Mouse (Mus musculus): ENCODE measurements around the gene Slc6a16. TPM values are rescaled to one million over a fixed set of nuclear protein-coding genes. Genes with fewer than 3 reads are reported as not detected.

Slc6a16 gene
- polyA plus RNA-seq, 1 experiment from 2014 or later: not detected

DNA sequence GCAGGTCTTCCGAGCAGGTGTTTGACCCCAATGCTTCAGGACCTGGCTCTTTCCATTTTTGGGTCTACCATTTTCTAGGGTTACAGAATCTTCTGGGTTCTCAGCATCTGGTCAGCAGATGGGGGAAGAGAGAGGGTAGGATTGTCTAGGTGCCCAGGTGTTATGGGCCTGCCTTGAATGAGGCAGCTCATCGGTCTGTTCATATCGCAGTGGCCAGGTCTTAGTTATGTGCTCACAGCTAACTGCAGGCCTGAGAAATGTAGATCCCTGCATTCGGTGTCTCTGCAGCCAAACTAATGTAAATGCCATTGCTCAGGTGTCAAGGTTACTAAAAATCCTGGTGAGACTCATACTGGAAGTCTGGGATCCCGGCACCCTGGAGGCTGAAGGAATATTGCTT is 14.5 kb upstream of the Slc6a16 start:
- Histone ChIP-seq H3K27ac (no peak overlapping the region), H3K4me3 (replicated peaks) (no peak overlapping the region)

GRCm38 (mm10) chr7:45228548-45228947 is 12.3 kb upstream of the Slc6a16 start:
- H3K4me1 ChIP-seq (replicated peaks): peaks cover 1% of the 10 kb centered on the region
- no peak overlapping the region for H3K4me2 ChIP-seq (replicated peaks)
- no peak overlapping the region for H3K27ac ChIP-seq
- no peaks in the 10 kb centered on the region for H3K27me3 ChIP-seq (replicated peaks)
- no peaks in the 10 kb centered on the region for H3K9me3 ChIP-seq
- H3K36me3 ChIP-seq: peaks cover 29% of the 10 kb centered on the region
- no peak overlapping the region for H3K4me3 ChIP-seq (replicated peaks)
- WGBS: 95% methylated on average over 18 of the region's 18 CpGs
- ATAC-seq: no peak
- no peak overlapping the region for H3K9ac ChIP-seq

More for the DNA sequence above, 14.5 kb upstream of the Slc6a16 start:
- H3K4me2 ChIP-seq (replicated peaks): no peak overlapping the region
- H3K9me3 ChIP-seq: no peaks in the 10 kb centered on the region
- no peaks in the 10 kb centered on the region for H3K27me3 ChIP-seq (replicated peaks)
- H3K4me1 ChIP-seq (replicated peaks): no peaks in the 10 kb centered on the region
- H3K36me3 ChIP-seq: peaks cover 40% of the 10 kb centered on the region
- no peak for ATAC-seq
- no peak overlapping the region for H3K9ac ChIP-seq
- WGBS: 94% methylated on average over 5 of the region's 5 CpGs

- peaks cover 27% of the 10 kb centered on the region for H3K36me3 ChIP-seq
- no peak overlapping the region for H3K4me2 ChIP-seq (replicated peaks)
- no peaks in the 10 kb centered on the region for H3K9me3 ChIP-seq
- no peak overlapping the region for H3K4me3 ChIP-seq (replicated peaks)
- H3K27ac ChIP-seq: no peak overlapping the region
- no peaks in the 10 kb centered on the region for H3K27me3 ChIP-seq (replicated peaks)
- no peak for ATAC-seq
- H3K9ac ChIP-seq: no peak overlapping the region
- H3K4me1 ChIP-seq (replicated peaks): peaks cover 6% of the 10 kb centered on the region
- 90% methylated on average over 8 of the region's 8 CpGs for WGBS
These were observed 11.8 kb upstream of the Slc6a16 start for GRCm38 (mm10) chr7:45229046-45229445.

DNA sequence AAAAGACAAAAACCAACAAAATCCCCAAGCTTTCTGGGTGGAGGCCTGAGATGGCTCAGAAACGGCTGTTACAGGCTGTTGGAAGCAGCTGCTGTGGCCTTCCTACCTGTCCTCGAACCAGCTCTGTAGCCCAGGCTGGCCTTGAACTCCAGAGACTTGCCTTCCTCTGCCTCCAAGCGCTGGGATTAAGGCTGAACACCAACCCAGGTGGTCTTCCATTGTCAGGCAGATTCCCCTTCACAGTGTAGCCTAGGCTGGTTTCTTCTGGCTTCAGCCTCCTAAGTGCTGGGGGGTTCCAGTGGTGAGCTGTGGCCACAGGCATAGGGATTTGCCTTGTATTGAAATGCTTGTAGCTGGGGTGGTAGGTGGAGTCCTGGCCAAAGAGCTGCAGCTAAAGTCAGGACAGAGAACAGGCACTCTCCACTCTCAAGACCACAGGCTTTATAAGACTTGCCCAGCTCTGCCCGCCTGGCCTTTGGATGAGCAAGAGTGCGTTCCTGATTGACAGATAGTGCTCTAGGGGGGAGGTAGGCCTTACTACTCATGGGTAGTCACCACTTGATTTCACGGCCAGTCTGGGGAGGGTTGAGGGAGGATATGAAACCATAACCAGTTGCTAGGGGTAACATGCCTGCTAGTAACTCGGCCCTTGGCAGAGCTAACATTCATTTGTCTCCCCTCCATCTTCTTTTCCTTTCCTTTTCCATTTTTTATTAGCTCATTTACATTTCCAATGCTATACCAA is 11.3 kb upstream of the Slc6a16 start:
- Histone ChIP-seq H3K27me3 (replicated peaks) (no peaks in the 10 kb centered on the region), H3K36me3 (peaks cover 27% of the 10 kb centered on the region)
- 80% methylated on average over 7 of the region's 7 CpGs for WGBS

GRCm38 (mm10) chr7:45231192-45231591 is 9.7 kb upstream of the Slc6a16 start:
- Histone ChIP-seq H3K4me1 (replicated peaks) (peaks cover 21% of the 10 kb centered on the region), H3K36me3 (peaks cover 18% of the 10 kb centered on the region), H3K27me3 (replicated peaks) (no peaks in the 10 kb centered on the region), H3K9ac (no peak overlapping the region), H3K4me3 (replicated peaks) (no peak overlapping the region), H3K4me2 (replicated peaks) (no peak overlapping the region), H3K9me3 (no peaks in the 10 kb centered on the region), H3K27ac (no peak overlapping the region)
- 84% methylated on average over 12 of the region's 12 CpGs for WGBS
- no peak for ATAC-seq

More for the DNA sequence above, 11.3 kb upstream of the Slc6a16 start:
- Histone ChIP-seq H3K4me3 (replicated peaks) (no peak overlapping the region), H3K9ac (no peak overlapping the region), H3K4me1 (replicated peaks) (peaks cover 12% of the 10 kb centered on the region), H3K9me3 (no peaks in the 10 kb centered on the region), H3K4me2 (replicated peaks) (no peak overlapping the region), H3K27ac (no peak overlapping the region)
- no peak for ATAC-seq

DNA sequence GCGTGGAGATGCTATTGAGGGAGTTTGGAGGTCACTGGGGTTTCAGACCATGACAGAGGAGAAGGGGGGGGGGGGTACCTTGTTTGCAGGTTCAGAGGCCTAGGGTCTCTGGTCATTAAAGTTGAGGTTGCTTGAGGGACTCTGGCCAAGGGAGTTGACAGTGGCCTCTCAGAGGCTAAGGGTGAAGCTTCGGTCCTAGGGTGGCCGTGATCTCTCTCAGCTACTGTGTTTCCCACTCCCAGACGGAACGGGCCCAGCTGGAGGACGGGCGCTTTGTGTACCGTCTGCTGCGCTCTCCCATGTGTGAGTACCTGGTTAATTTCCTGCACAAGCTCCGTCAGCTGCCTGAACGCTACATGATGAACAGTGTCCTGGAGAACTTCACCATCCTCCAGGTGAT is 8.9 kb upstream of the Slc6a16 start:
- no peak overlapping the region for H3K4me3 ChIP-seq (replicated peaks)
- no peaks in the 10 kb centered on the region for H3K9me3 ChIP-seq
- no peaks in the 10 kb centered on the region for H3K27me3 ChIP-seq (replicated peaks)
- ATAC-seq: no peak
- H3K9ac ChIP-seq: no peak overlapping the region
- H3K4me2 ChIP-seq (replicated peaks): no peak overlapping the region
- peaks cover 18% of the 10 kb centered on the region for H3K36me3 ChIP-seq
- H3K4me1 ChIP-seq (replicated peaks): peaks cover 21% of the 10 kb centered on the region
- WGBS: 79% methylated on average over 11 of the region's 11 CpGs
- H3K27ac ChIP-seq: no peak overlapping the region

- Histone ChIP-seq H3K4me2 (replicated peaks) (no peak overlapping the region), H3K4me1 (replicated peaks) (peaks cover 21% of the 10 kb centered on the region), H3K4me3 (replicated peaks) (no peak overlapping the region), H3K36me3 (peaks cover 18% of the 10 kb centered on the region), H3K27me3 (replicated peaks) (no peaks in the 10 kb centered on the region), H3K9me3 (no peaks in the 10 kb centered on the region), H3K9ac (no peak overlapping the region), H3K27ac (no peak overlapping the region)
- WGBS: 67% methylated on average over 13 of the region's 13 CpGs
- no peak for ATAC-seq
These were observed 8.0 kb upstream of the Slc6a16 start for GRCm38 (mm10) chr7:45232716-45233465.

GRCm38 (mm10) chr7:45233580-45234332 is 7.1 kb upstream of the Slc6a16 start:
- H3K36me3 ChIP-seq: peaks cover 14% of the 10 kb centered on the region
- 0 out of 2 replicates have a peak, but pooled peaks have one; percentile 1 for ATAC-seq
- peak overlapping the region; percentile 26; the same call in 1 of the 2 replicates for H3K9ac ChIP-seq
- H3K4me1 ChIP-seq (replicated peaks): peaks cover 21% of the 10 kb centered on the region
- H3K4me2 ChIP-seq (replicated peaks): peak overlapping the region; percentile 61
- H3K27ac ChIP-seq: 0 out of 2 replicates have a peak overlapping the region, but pooled peaks have one; percentile 34
- H3K9me3 ChIP-seq: no peaks in the 10 kb centered on the region
- WGBS: 35% methylated on average over 20 of the region's 20 CpGs
- H3K4me3 ChIP-seq (replicated peaks): no peak overlapping the region
- H3K27me3 ChIP-seq (replicated peaks): 0 out of 2 replicates have a peak, but pooled peaks cover 1% of the 10 kb centered on the region

GRCm38 (mm10) chr7:45234333-45234841 is 6.5 kb upstream of the Slc6a16 start:
- H3K9me3 ChIP-seq: no peaks in the 10 kb centered on the region
- H3K4me2 ChIP-seq (replicated peaks): peak overlapping the region; percentile 61
- ATAC-seq: peak; percentile 24
- WGBS: 15% methylated on average over 29 of the region's 29 CpGs
- peak overlapping the region; percentile 26; the same call in 1 of the 2 replicates for H3K9ac ChIP-seq
- H3K36me3 ChIP-seq: peaks cover 9% of the 10 kb centered on the region
- H3K4me3 ChIP-seq (replicated peaks): peak overlapping the region; percentile 15; the same call in 1 of the 2 replicates
- peaks cover 21% of the 10 kb centered on the region for H3K4me1 ChIP-seq (replicated peaks)
- peak overlapping the region; percentile 34; the same call in 1 of the 2 replicates for H3K27ac ChIP-seq
- 0 out of 2 replicates have a peak, but pooled peaks cover 5% of the 10 kb centered on the region for H3K27me3 ChIP-seq (replicated peaks)

- H3K4me3 ChIP-seq (replicated peaks): peak overlapping the region; percentile 15
- peak overlapping the region; percentile 61 for H3K4me2 ChIP-seq (replicated peaks)
- peaks cover 5% of the 10 kb centered on the region; the same call in 1 of the 2 replicates for H3K36me3 ChIP-seq
- ATAC-seq: peak; percentile 77
- H3K4me1 ChIP-seq (replicated peaks): peaks cover 21% of the 10 kb centered on the region
- 0 out of 2 replicates have a peak overlapping the region, but pooled peaks have one; percentile 30 for H3K9ac ChIP-seq
- 8% methylated on average over 21 of the region's 21 CpGs for WGBS
- peak overlapping the region; percentile 34; the same call in 1 of the 2 replicates for H3K27ac ChIP-seq
- no peaks in the 10 kb centered on the region for H3K9me3 ChIP-seq
- peaks cover 5% of the 10 kb centered on the region; the same call in 1 of the 2 replicates for H3K27me3 ChIP-seq (replicated peaks)
These were observed 5.8 kb upstream of the Slc6a16 start for GRCm38 (mm10) chr7:45234922-45235571.

GRCm38 (mm10) chr7:45235656-45236180 is 5.2 kb upstream of the Slc6a16 start:
- Histone ChIP-seq H3K9ac (0 out of 2 replicates have a peak overlapping the region, but pooled peaks have one; percentile 30), H3K4me3 (replicated peaks) (peak overlapping the region; percentile 15; the same call in 1 of the 2 replicates), H3K27me3 (replicated peaks) (peaks cover 5% of the 10 kb centered on the region), H3K27ac (0 out of 2 replicates have a peak overlapping the region, but pooled peaks have one; percentile 34), H3K36me3 (peaks cover 5% of the 10 kb centered on the region; the same call in 1 of the 2 replicates), H3K9me3 (no peaks in the 10 kb centered on the region), H3K4me2 (replicated peaks) (peak overlapping the region; percentile 61), H3K4me1 (replicated peaks) (peaks cover 24% of the 10 kb centered on the region)
- WGBS: 38% methylated on average over 17 of the region's 17 CpGs
- ATAC-seq: no peak; the same call in 1 of the 2 replicates
